In genomic region chr7:99563224-99563623, GRCm38 (mm10) we compare ENCODE assay signal across 12 mouse cellular contexts. TPM values are rescaled to one million over a fixed set of nuclear protein-coding genes. Genes with fewer than 3 reads are reported as not detected.
A peak's percentile ranks its signal among the peaks of the same experiment; 100 is the strongest.
DNase-seq lines count a peak whose midpoint lies in the region; ATAC-seq lines count a peak whose summit lies in the region.
"Had no signal": no experiment of that assay in that cellular context is flagged by ENCODE, and none has a peak within 500 bp of the region (broad histone marks: within the 10 kb centered on the region; RNA-seq: fewer than 3 reads in every experiment).

No protein-coding gene starts in this region.

- H3K4me3 ChIP-seq in heart, embryonic 13.5 days: no peak overlapping the region
- H3K4me3 ChIP-seq in lung, embryonic 15.5 days: no peak overlapping the region
- H3K4me3 ChIP-seq in embryonic facial prominence, embryonic 13.5 days: no peak overlapping the region
- H3K4me3 ChIP-seq: liver, embryonic 12.5 days; midbrain, embryonic 15.5 days had no signal

- intact Hi-C loops in heart, postnatal 36 days (cut with DNase I): no loop called here

- no peaks in the 10 kb centered on the region for H3K27me3 ChIP-seq in heart, embryonic 13.5 days (replicated peaks)
- H3K27me3 ChIP-seq in lung, embryonic 15.5 days: no peaks in the 10 kb centered on the region
- no peaks in the 10 kb centered on the region for H3K27me3 ChIP-seq in embryonic facial prominence, embryonic 13.5 days
- H3K27me3 ChIP-seq: liver, embryonic 12.5 days; midbrain, embryonic 15.5 days had no signal

- no peaks in the 10 kb centered on the region for H3K9me3 ChIP-seq in heart, embryonic 13.5 days
- no peaks in the 10 kb centered on the region for H3K9me3 ChIP-seq in lung, embryonic 15.5 days
- H3K9me3 ChIP-seq in embryonic facial prominence, embryonic 13.5 days: no peaks in the 10 kb centered on the region
- H3K9me3 ChIP-seq: liver, embryonic 12.5 days; midbrain, embryonic 15.5 days had no signal

- H3K36me3 ChIP-seq in heart, embryonic 13.5 days: 0 out of 2 replicates have a peak, but pooled peaks cover 3% of the 10 kb centered on the region
- no peaks in the 10 kb centered on the region for H3K36me3 ChIP-seq in lung, embryonic 15.5 days
- H3K36me3 ChIP-seq in embryonic facial prominence, embryonic 13.5 days: no peaks in the 10 kb centered on the region
- H3K36me3 ChIP-seq: midbrain, embryonic 15.5 days had no signal

- H3K4me2 ChIP-seq in heart, embryonic 13.5 days: no peak overlapping the region
- no peak overlapping the region for H3K4me2 ChIP-seq in lung, embryonic 15.5 days
- no peak overlapping the region for H3K4me2 ChIP-seq in embryonic facial prominence, embryonic 13.5 days
- H3K4me2 ChIP-seq: liver, embryonic 12.5 days; midbrain, embryonic 15.5 days had no signal

- 63% methylated on average over 7 of the region's 7 CpGs for WGBS in heart, embryonic 13.5 days
- WGBS in lung, embryonic 15.5 days: 68% methylated on average over 7 of the region's 7 CpGs
- 49% methylated on average over 7 of the region's 7 CpGs for WGBS in embryonic facial prominence, embryonic 13.5 days

- DNase-seq in heart, postnatal 36 days: no peak
- DNase-seq in lung, postnatal 25 days (ENCODE audit: low spot score): no peak
- DNase-seq in cerebellum, adult 18-20 months: peak; percentile 47 to 49
- DNase-seq in embryo, embryonic 10 days (ENCODE audit: low spot score): no peak
- DNase-seq: adrenal gland, adult 8-10 months; layer of hippocampus, postnatal 36 days; thymus, adult 2 months had no signal

- no peak overlapping the region for H3K27ac ChIP-seq in heart, embryonic 13.5 days (replicated peaks)
- H3K27ac ChIP-seq in lung, embryonic 15.5 days: peak overlapping the region; percentile 72
- peak overlapping the region; percentile 12; the same call in 1 of the 2 replicates for H3K27ac ChIP-seq in embryonic facial prominence, embryonic 13.5 days
- H3K27ac ChIP-seq: liver, embryonic 12.5 days; midbrain, embryonic 15.5 days had no signal

- H3K9ac ChIP-seq in heart, embryonic 13.5 days: 0 out of 2 replicates have a peak overlapping the region, but pooled peaks have one; percentile 37
- no peak overlapping the region for H3K9ac ChIP-seq in lung, embryonic 15.5 days
- H3K9ac ChIP-seq in embryonic facial prominence, embryonic 13.5 days: no peak overlapping the region
- H3K9ac ChIP-seq: liver, embryonic 12.5 days; midbrain, embryonic 15.5 days had no signal

- peaks cover 58% of the 10 kb centered on the region for H3K4me1 ChIP-seq in heart, embryonic 13.5 days
- H3K4me1 ChIP-seq in lung, embryonic 15.5 days: peaks cover 56% of the 10 kb centered on the region
- peaks cover 40% of the 10 kb centered on the region for H3K4me1 ChIP-seq in embryonic facial prominence, embryonic 13.5 days

- no peak for ATAC-seq in heart, embryonic 13.5 days (ENCODE audit: extremely low read depth, insufficient number of reproducible peaks, low FRiP score, low TSS enrichment)
- ATAC-seq in lung, embryonic 15.5 days (ENCODE audit: borderline replicate concordance, extremely low read depth, low FRiP score, low TSS enrichment): no peak
- ATAC-seq in embryonic facial prominence, embryonic 13.5 days (ENCODE audit: insufficient number of reproducible peaks, insufficient read depth, low FRiP score, low TSS enrichment, low read depth): 0 out of 2 replicates have a peak, but pooled peaks have one; percentile 11
- ATAC-seq: liver, embryonic 12.5 days; midbrain, embryonic 15.5 days had no signal

RNA-seq across cellular contexts. Expression of gene Arrb1, which starts 28.0 kb away (rescaled TPM):
- polyA plus RNA-seq in heart, embryonic 13.5 days (2015; fragmentation: Nextera tagmentation; extraction: Ambion mirVana): 6.8 and 8.4 TPM in 2 replicates
- 10 to 100 TPM; 22.3 to 25.3 TPM for total RNA-seq in heart, postnatal 36 days (2021)
- polyA plus RNA-seq in lung, embryonic 15.5 days (2015; fragmentation: Nextera tagmentation; extraction: Ambion mirVana): 16.1 and 17.5 TPM in 2 replicates
- 6.3 and 9.7 TPM in 2 replicates for polyA plus RNA-seq in embryonic facial prominence, embryonic 13.5 days (2015; fragmentation: Nextera tagmentation; extraction: Ambion mirVana)

Comparison
In these comparisons a context has a peak if more than half of its experiments do, and no peak if none do; other contexts are left out.
1. DNase-seq: peak in cerebellum, adult 18-20 months (2 of 2); none in heart, postnatal 36 days (0 of 2), lung, postnatal 25 days (single experiment) and embryo, embryonic 10 days (single experiment).